Mouse (Mus musculus): Measurements from ENCODE around the gene Tprgl.

Gene Tprgl

DNA sequence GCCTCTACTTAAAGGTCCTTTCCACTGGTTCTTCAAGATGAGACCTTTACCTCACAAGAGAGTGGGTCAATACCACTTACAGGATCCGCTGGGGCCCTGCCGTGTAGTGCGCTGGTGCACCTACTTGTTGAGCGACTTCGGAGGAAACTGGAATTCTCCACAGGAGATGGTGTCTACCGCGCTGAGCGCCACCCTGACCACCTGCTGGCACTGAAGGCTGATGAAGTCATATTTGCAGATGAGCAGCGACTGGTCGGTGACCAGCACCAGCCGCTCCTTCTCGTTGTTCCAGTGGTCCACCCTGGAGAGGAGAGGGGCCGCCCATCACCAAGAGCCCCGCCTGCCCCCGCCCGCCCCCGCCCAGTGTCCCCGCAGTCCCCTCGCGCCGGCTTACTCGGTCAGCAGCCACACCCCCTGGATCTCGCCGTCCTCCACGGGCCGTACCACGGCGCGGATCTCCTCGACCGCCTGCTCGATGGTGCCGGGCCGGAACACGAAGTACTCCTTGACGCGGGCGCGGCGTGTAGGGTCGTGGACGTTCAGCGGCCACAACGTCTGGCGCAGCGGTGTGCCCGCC lies 417 bp downstream of the Tprgl start:
- DNase-seq (ENCODE audit: low read depth, low spot score) = no peak

DNA sequence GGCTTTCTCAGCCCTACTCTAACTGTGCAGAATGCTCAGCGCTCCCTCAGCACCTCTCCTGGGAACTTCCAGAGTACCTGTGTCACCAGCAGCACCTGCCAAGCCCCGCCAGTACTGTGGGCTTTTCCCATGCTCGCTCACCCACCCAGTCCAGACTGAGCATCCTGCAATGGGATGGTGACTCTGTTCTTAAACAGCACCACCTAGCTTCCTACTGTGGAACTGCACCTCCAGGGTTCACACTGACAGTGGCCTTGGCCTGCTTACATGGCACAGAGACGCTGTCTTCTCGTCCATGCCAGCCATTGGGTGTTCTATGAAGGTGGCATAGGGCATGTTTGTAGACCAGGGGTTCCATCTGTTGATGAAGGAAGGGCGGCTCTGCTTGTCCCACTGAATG lies 1.5 kb downstream of the Tprgl start:
- peak; percentile 66 for DNase-seq (ENCODE audit: low read depth, low spot score)

DNA sequence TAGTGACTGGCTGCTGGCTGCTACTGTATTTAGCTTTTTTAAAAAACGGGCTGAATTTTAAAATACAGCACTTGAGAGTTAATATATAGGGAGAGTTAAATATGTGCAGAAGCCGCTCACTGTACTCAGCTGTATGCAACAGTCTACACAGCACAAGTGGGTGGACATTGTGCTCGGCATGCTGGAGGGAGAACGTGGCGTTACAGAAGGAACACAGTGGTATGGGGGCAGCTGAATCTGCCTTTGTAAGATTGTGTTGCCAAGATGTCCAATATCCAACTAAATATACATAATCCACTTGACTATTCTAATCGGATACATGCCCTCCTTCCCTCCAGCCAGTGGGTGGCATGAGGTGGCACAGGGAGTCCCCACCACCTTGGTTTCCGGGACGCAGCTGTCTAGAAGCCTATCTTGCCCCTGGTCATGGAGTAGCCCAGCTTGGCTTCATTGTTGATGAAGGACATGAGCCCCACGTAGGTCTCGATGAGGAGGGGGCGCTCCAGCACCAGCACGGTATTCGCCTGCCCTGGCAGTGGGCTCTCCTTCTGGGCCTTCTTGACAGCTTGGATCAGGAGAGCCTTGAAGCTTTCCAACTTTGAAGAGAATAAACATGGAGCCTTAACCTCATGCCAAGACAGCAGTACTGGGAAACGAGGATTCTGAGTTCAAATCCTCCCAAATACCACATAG lies 2.4 kb downstream of the Tprgl start:
- no peak for DNase-seq (ENCODE audit: low read depth, low spot score)

DNA sequence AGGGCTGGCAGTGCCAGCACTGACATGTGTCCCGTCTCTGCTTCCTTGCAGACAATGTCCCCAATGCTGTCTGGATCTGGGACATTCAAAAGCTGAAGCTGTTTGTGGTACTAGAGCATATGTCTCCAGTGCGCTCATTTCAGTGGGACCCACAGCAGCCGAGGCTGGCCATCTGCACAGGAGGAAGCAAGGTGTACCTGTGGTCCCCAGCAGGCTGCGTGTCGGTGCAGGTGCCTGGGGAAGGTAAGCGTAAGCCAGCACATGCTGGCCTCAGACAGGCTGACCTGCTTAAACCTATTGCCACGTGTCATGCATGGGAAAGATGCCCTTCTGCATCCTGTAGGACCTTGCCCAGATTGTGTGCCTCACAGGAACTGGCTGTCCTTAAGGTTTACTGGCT lies 4.4 kb downstream of the Tprgl start:
- DNase-seq (ENCODE audit: low read depth, low spot score) = no peak

DNA sequence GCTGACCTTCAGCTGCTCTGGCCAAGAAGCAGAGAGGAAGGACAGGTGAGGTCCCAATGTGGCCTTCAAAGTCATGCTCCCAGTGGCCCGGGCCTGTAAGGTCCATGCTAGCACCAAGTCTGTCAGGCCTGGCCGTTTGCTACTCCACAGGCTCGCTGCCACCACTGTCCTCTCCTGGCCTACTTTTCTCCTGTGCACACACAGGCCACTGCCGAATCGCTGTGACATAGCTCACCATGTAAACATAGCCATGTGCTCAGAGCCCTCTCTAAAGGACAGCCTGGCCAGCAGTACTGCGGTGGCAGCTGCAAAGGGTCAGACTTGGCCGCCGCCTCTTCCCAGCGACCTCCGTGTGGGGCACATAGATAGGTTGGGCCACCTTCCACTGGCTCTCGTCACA lies 6.4 kb downstream of the Tprgl start:
- DNase-seq (ENCODE audit: low read depth, low spot score) = no peak

DNA sequence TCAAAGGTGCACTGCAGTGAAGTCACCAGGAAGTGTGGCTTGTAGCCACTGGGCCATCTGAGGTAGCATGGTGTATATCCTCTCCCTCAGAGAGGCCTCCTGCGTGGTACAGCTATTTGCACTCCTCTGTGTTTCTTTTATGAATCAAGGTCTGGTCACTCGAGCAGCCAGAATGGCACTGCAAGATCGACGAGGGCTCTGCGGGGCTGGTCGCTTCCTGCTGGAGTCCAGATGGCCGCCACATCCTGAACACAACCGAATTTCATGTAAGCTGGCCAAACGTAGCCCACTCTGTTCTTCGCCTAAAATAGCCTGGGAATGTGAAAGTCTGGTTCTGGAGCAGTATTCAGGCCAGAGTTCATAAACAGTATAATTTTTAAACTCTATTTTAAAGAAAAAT lies 14.1 kb downstream of the Tprgl start:
- no peak for DNase-seq (ENCODE audit: low read depth, low spot score)

DNA sequence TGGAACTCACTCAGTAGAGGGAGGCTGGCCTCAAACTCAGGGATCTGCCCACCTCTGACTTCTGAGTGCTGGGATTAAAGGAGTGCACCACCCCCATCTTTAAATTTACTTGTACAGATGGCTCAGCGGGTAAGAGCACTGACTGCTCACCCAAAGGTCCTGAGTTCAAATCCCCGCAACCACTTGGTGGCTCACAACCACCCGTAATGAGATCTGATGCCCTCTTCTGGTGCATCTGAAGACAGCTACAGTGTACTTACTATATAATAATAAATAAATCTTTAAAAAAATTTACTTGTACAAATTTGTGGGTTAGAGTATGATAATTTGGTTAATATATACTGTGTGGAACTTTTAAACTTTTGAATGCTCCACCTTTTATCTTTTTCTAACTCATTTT lies 15.8 kb downstream of the Tprgl start:
- DNase-seq (ENCODE audit: low read depth, low spot score) = no peak

DNA sequence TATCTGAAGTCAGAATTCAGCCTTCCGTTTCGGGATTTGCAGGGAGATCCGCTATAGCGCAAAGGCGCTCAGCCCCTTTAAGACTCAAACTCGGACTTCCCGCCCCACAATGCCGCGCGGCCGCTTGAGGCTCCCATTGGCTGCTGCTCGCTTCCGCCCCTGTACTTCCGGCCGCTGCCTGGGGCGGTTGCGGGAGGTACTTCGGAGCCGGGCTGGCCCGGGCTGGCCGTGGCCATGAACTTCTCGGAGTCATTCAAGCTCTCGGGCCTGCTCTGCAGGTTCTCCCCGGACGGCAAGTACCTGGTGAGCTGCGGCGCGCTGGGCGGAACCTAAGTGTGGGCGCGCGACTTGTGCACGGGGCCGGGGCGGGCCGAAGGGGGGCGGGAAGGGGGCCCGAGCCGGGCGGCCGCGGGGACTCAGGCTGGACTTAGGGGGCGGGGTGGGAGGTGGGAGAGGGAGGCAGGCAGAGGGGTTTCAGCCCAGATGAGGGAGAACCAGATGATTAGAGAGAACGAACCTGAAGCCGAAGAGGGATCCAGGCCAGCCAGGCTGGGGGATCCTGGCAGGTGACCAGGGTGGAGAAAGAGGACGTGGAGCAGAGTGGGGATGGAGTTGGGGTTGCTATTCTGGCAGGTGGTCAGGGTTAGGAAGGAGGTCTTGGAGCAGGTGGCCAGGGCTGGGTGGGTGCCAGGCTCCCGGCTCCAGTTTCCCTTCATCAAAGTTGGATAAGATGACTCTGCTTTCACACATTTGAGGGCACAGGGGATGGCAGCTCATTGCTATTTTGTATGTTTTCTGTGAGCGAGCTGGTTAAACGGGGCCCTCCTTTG lies 18.0 kb downstream of the Tprgl start, which contains the start of gene Wrap73:
Gene Wrap73, plus strand, starts transcription at position 162 of the 830 bp plus-strand sequence.
- peak; percentile 79 for DNase-seq (ENCODE audit: low read depth, low spot score)

DNA sequence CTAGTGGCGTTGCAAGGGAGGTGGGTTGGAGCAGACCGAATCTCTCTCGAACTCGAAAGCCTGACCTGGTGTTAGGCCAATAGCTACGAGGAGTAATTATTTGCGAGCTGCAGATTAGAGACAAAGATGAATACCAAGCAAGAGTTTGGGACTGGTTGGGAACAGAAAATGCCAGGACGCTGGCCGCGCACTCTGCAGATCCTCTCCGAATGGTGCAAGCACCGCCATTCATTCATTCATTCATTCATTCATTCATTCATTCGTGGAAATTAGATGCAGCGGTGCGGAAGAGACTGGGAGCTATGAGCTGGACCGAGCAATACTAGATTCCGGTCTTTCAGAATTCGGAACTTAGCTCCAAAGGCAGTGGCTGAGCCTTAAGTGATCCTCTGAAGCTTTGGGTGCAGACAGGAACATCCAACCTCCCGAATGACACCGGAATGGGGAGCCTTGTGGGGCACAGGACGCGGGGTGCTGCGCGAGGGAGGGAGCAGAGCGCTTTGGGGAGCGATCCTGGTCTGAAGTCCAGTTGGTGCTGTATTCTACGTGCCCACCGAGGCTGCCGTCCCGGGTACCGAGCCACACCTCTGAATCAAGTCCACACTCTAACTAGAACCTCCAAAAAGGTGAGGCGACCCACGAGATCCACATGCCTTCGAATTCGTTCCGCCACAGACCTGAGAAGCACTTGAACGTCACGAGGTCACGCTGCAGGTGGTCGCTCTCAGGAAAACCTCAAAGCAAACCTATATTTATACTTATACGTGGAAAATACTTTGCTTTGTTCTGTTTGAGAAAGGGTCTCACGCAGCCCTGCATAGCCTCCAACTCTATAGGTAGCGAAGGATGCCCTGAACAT lies 19.2 kb downstream of the Tprgl start:
- DNase-seq (ENCODE audit: low read depth, low spot score) = no peak

DNA sequence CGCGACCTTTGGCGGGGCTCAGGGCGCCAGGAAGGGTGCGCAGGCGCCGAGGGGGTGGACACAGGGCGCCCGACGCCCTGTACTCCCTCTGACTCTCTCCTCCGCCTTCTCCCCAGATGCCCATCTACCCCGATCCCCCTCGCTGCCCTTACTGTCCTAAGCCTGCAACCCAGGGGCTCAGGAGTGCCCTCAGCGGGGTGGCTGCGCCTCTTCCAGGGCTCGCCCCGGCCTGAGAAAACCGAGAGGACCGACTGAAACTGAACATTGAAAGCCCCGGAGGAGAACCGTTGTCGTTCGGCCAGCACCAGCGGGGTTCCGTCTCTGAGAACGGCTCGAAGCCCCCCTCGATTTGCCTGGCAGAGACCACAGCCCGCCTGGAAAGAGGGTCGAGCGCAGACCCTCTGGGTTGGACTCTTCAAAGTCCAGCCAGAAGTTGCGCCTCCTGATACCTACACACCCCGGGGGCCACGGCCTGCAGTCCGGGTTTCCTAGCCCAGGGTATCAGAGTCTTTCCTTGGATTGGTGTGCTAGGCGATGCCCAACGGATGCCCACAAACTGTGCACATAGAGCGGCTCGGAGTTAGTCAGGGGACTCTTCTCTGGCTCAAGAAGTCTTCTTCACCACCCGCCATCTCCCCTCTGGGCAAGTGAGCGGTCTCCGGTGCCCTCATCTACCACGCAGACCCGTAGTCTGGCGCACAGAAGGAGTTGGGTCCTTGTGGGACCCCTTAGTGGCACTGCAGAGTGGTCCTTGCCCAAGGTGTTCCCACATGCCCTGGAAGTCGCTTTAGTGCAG lies 20.1 kb downstream of the Tprgl start:
- no peak for DNase-seq (ENCODE audit: low read depth, low spot score)

DNA sequence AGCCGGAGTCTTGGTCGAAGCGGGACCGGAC lies 20.5 kb downstream of the Tprgl start, which contains the start of gene Trp73:
Gene Trp73, minus strand, starts transcription at position 27 of the 31 bp plus-strand sequence.
- DNase-seq (ENCODE audit: low read depth, low spot score) = no peak

DNA sequence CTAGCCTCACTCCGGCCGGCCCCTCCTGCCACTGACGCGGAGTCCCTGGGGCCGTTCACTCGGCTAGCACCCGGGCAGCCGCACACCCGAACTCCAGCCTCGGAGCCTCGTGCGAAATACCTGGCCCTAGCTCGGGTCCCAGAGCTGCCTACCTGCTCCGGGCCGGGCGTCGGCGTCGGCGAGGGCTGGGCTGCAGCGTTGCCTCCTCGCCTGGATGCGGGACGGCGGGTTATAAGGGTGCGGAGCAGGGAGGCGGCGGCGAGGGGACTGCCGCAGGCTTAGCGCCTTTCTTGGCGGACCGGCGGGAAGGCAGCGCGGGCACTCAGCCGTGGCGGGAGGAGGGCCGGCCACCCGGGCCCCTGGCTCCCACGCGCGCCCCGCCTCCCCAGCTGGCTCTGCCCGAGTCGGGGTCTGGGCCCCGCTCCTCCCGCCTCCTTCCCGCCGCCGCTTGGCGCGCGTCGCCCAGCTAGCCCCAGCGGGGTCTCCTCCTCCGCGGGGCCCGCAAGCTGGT lies 20.7 kb downstream of the Tprgl start:
- no peak for DNase-seq (ENCODE audit: low read depth, low spot score)

DNA sequence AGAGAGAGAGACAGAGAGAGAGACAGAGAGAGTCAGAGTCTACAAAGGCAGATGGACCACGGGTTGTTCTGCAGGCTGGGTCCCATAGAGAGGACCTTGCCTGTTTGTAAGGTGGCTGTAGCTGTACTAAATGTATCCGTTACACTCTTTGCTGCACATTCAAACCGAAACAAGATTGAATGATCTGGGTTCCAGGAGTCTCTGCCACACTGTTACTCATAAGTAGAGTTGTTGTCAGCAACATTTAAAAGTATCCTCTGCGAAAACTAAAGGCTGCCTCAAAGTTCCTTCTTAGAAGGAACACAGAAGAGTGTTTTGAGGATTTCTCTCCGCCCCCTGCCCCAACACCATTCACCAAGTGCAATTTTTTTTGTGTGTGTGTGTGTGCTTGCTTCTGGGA lies 23.3 kb downstream of the Tprgl start:
- DNase-seq (ENCODE audit: low read depth, low spot score) = no peak

DNA sequence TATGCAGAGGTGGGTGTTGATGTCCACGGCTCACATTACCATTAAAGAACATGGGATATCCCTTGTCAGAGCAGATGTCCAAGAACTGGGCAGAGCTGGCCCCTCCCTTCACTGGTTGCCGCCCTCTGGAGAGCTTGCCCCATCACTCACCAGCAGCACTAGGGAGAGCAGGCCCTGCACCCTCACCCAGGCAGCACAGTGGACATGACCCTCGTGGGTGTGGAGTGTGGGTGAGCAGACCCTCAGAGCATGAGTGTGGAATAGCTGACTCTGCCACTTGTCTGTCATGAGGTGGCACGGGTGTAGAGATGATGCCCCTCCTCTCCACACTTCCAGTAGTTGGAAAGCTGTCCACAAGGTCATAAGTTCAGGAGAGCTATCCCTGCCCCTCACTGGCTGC lies 25.7 kb downstream of the Tprgl start:
- DNase-seq (ENCODE audit: low read depth, low spot score) = no peak

DNA sequence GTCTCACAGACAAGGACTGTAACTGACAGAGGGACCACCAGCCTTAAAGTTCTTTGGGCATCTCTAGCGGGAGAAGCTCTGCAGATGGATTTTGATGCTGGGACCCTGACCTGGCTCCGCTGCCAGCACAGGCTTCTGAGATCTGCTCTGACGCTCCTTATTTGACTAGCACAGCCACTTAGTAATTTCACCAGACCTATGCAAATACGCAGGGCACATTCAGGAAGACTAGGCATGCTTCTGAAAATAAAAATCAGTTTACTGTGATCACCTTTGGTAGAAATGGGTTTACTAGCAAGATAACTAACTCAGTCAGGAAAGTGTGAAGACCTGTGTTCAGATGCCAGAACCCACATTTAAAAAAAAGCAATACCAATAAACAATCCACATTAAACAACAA lies 28.6 kb downstream of the Tprgl start:
- no peak for DNase-seq (ENCODE audit: low read depth, low spot score)

DNA sequence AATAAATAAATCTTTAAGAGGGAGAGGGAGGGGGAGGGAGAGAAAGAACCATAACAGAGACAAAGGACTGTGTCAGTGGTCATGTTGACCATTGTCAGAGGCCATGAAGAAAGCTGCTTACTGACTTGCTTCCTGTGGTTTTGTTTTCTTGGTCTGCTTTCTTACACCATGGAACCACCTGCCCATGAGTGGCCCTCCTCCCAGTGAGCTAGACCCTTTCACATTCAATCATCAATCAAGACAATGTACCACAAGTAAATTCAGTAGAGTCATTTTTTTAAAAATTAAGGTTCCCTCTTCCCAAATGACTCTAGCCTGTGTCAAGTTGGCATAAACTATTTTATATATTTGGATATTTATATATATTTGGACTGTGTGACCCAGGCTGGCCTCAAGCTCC lies 30.5 kb downstream of the Tprgl start:
- DNase-seq (ENCODE audit: low read depth, low spot score) = no peak

DNA sequence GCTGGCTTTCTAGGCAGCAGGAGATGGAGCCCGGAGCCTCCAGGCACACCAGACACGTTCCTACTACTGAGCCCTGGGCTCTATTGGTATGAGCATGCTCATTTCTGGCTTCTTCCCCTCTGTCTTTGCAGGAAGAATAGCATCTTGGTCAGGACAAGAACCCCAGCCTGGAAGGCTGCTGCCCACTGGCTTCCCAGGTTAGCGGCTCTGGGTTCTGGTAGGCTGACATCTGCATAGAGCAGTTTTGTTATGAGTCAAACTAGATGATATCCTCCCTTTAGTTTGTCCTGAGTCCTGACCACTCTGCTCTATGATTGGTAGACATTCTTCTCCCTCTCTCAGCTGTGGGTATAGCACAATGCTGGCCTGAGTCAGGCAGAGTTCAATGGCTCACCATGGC lies 33.2 kb downstream of the Tprgl start:
- no peak for DNase-seq (ENCODE audit: low read depth, low spot score)

DNA sequence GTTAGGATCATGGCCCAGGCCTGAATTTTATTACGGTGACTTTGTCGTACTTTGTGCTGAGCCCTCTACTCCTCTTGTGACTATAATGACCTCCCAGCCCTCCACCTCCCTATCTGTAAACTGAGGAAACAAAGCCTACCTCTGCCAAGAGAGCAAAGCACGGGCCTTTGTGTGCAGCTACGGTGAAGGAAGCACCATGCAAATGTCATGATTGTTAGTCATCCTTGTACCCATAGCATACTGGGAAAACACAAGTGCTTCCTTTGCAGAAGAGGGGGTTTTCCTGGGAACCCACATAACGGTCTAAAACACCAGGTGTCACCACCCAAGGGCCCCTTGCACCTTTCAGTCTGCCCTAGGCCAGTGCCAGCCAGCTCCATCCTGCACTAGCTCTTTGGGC lies 35.3 kb downstream of the Tprgl start:
- DNase-seq (ENCODE audit: low read depth, low spot score) = no peak

DNA sequence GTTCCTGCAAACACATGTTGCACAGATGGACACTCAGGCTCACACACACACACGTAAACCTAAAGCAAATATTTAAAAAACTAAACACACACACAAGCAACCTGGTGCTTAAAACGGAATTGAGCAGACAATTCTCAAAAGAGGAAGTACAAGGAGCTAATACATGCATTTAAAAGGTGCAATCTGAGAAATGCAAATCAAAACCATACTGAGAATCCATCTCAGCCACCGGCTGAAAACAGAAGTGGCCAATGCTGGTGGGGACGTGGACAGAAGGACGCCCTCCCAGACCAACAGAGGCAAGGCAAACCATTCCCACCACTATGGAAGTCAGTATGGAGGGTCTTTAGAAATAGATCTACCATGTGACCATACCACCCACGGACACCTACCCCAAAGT lies 36.9 kb downstream of the Tprgl start:
- no peak for DNase-seq (ENCODE audit: low read depth, low spot score)

DNA sequence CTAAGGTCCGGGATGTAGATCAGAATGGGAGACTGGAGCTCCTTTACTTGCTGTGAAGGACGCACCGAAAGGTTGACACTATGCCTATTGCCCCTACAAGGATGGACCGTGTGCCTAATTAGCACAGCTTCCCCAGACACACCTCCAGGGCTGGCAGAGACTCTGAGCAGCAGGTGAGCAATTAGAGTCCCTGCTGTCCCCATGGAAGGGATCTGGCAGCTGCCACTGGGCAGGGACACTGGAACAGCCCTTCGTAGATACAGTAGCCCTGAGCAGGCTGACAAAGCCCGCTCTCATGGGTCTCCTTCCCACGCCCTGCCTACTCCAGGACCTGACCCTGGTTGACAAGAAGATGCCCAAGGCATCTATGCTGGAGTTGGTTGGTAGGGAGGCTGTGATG lies 38.1 kb downstream of the Tprgl start:
- no peak for DNase-seq (ENCODE audit: low read depth, low spot score)

DNA sequence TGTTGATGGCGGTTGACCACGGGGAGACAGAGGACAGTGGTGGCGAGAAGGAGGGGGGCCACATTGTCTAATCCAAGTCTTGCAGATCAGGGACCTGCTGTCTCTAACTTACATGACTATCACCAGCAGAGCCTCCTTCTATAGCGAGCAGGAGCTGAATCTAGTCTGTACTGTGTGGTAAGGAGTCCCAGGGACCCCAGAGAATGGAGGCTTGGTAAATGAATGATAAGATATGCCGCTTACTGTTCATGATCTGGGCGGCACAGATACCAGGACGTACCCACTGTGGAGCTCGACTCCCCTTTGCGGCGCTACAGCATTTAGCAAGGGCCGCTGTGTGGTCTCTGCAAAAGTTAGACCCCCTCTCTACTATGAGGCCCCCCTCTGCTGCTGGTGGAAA lies 38.7 kb downstream of the Tprgl start:
- DNase-seq (ENCODE audit: low read depth, low spot score) = no peak

DNA sequence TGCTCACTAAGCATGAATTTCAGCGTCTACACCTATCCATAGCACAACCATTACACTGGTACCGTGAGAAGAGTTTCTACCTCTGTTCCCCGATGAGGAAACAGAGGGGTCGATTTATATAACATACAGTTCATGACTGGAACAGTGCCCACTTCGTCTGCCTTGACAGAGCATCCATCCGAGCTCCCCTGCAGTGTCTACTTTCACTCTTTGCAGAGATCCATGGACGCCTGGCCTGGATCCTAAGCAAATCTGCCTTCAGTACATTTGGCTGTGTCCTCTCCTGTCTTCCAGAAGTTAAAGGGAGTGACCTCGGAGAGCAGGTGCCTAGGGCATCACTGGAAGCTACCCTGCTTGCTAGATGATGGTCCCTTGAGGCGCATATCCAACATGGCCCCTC lies 41.3 kb downstream of the Tprgl start:
- DNase-seq (ENCODE audit: low read depth, low spot score) = no peak
